Mouse (Mus musculus): Measurements from ENCODE around the gene Nr1d1. TPM values are rescaled to one million over a fixed set of nuclear protein-coding genes. Genes with fewer than 3 reads are reported as not detected.

Nr1d1 gene
- total and polyA plus RNA-seq, 3 experiments, result 2.0 to 5.6 TPM; not detected in 1

GRCm38 (mm10) chr11:98797909-98798308 is 22.8 kb upstream of the Nr1d1 start:
- Histone ChIP-seq H3K36me3 (ENCODE audit: control insufficient read depth in 1 of 2, insufficient read depth in 2 of 2, low read length in 2 of 2) (peaks cover 16 to 27% of the 10 kb centered on the region in 2 experiments), H3K4me1 (ENCODE audit: control insufficient read depth in 1 of 2, insufficient read depth in 2 of 2, low read length in 2 of 2) (peaks cover 2 to 15% of the 10 kb centered on the region in 2 experiments; a peak in 1 of 4 replicates), H3K9ac (ENCODE audit: control insufficient read depth, low read depth, low read length, poor library complexity, severe bottlenecking) (no peak overlapping the region), H3K4me3 (ENCODE audit: control insufficient read depth in 1 of 2, insufficient read depth in 1 of 2, low read depth in 2 of 2, low read length in 2 of 2) (no peak overlapping the region), H3K27ac (ENCODE audit: control insufficient read depth, low read depth, low read length) (no peak overlapping the region), H3K9me3 (replicated peaks; ENCODE audit: insufficient read depth, low read length) (no peaks in the 10 kb centered on the region), H3K27me3 (ENCODE audit: control insufficient read depth in 1 of 2, insufficient read depth in 2 of 2, low read length in 2 of 2) (no peaks in the 10 kb centered on the region), H3K79me2 (ENCODE audit: control insufficient read depth, insufficient read depth, low read length, poor library complexity) (peaks cover 45% of the 10 kb centered on the region)
- DNase-seq (ENCODE audit: low read depth, low spot score), result no peak
- TF ChIP-seq RAD21 (IDR thresholded peaks at IDR 0.05; ENCODE audit: low read depth, low read length) (no peak), BHLHE40 (IDR thresholded peaks at IDR 0.05; ENCODE audit: borderline replicate concordance, low read depth, low read length) (no peak), TCF12 (IDR thresholded peaks at IDR 0.05; ENCODE audit: low read depth, low read length) (no peak), SIN3A (IDR thresholded peaks at IDR 0.05; ENCODE audit: low read length) (no peak), ELF1 (IDR thresholded peaks at IDR 0.05; ENCODE audit: low read depth, low read length) (no peak), USF1 (IDR thresholded peaks at IDR 0.05; ENCODE audit: low read depth, low read length) (no peak), ZC3H11A (IDR thresholded peaks at IDR 0.05; ENCODE audit: low read depth, low read length) (no peak), MYB (IDR thresholded peaks at IDR 0.05; ENCODE audit: low read depth, low read length) (no peak), ZNF384 (IDR thresholded peaks at IDR 0.05; ENCODE audit: low read depth, low read length) (no peak), ZKSCAN1 (IDR thresholded peaks at IDR 0.05; ENCODE audit: low read depth, low read length) (no peak), POLR2A (IDR thresholded peaks at IDR 0.05; ENCODE audit: control insufficient read depth in 1 of 2, insufficient read depth in 1 of 2, low read depth in 1 of 2, low read length in 2 of 2, poor library complexity in 1 of 2) (no peak), EP300 (IDR thresholded peaks at IDR 0.05; ENCODE audit: low read depth in 1 of 2, low read length in 2 of 2) (no peak), CHD1 (IDR thresholded peaks at IDR 0.05; ENCODE audit: low read depth, low read length) (no peak), GATA1 (IDR thresholded peaks at IDR 0.05; ENCODE audit: low read depth, low read length) (no peak), CHD2 (IDR thresholded peaks at IDR 0.05; ENCODE audit: low read length) (no peak), TAL1 (IDR thresholded peaks at IDR 0.05; ENCODE audit: low read length) (no peak), MXI1 (IDR thresholded peaks at IDR 0.05; ENCODE audit: low read depth, low read length) (no peak), MYC (IDR thresholded peaks at IDR 0.05; ENCODE audit: low read depth, low read length) (no peak), JUND (IDR thresholded peaks at IDR 0.05; ENCODE audit: low read depth, low read length) (no peak)

DNA sequence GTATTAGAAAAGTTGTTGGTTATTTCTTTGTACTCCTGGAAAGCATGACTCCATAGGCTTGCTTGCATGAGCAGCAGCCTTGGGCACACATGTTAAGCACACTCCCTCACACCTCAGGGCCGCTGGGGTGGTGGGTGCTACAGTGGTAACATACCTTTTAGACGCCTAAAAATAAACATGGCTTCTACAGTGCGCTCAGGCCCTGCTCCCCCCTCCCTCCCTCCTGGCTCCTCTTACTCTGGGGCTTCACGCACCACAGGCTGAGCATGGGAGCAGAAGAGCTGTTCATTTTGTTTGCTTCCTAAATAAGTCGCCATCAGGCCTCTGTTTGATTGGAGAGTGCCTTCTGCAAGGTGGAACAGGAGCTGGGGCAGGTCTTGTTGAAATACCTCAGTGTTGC is 22.2 kb upstream of the Nr1d1 start:
- Histone ChIP-seq H3K9me3 (replicated peaks; ENCODE audit: insufficient read depth, low read length) (no peaks in the 10 kb centered on the region), H3K36me3 (ENCODE audit: control insufficient read depth in 1 of 2, insufficient read depth in 2 of 2, low read length in 2 of 2) (peaks cover 18 to 22% of the 10 kb centered on the region in 2 experiments), H3K79me2 (ENCODE audit: control insufficient read depth, insufficient read depth, low read length, poor library complexity) (peaks cover 45% of the 10 kb centered on the region), H3K9ac (ENCODE audit: control insufficient read depth, low read depth, low read length, poor library complexity, severe bottlenecking) (peak overlapping the region; percentile 84), H3K27ac (ENCODE audit: control insufficient read depth, low read depth, low read length) (no peak overlapping the region), H3K4me3 (ENCODE audit: control insufficient read depth in 1 of 2, insufficient read depth in 1 of 2, low read depth in 2 of 2, low read length in 2 of 2) (peak overlapping the region; percentile 65 to 90), H3K4me1 (ENCODE audit: control insufficient read depth in 1 of 2, insufficient read depth in 2 of 2, low read length in 2 of 2) (peaks cover 2 to 21% of the 10 kb centered on the region in 2 experiments; a peak in 2 of 4 replicates), H3K27me3 (ENCODE audit: control insufficient read depth in 1 of 2, insufficient read depth in 2 of 2, low read length in 2 of 2) (no peaks in the 10 kb centered on the region)
- TF ChIP-seq TCF12 (IDR thresholded peaks at IDR 0.05; ENCODE audit: low read depth, low read length) (no peak), BHLHE40 (IDR thresholded peaks at IDR 0.05; ENCODE audit: borderline replicate concordance, low read depth, low read length) (no peak), ZMIZ1 (IDR thresholded peaks at IDR 0.05; ENCODE audit: low read depth, low read length) (no peak)
- DNase-seq (ENCODE audit: low read depth, low spot score), result no peak

All from MEL (cell line).